ENCODE assay signal across 8 mouse cellular contexts in the genomic region with DNA sequence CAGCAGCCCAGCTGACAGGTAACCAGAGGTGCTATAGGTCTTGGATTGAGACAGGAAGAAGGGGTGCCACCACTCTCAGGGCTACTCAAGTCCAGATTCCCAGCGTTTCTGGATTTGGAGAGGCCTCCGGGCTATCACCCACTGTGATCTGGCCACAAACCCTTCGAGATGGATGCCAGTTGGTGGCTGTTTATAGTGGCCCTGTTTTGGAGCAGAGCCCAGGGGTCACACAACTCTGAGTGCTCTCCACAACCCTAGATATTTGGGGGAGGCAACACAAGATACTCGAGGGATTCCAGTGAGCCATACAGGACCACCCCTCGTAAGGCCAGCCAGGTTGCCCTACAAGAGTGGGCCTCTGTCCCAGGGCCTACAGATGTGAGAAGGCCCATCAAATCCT. TPM values are rescaled to one million over a fixed set of nuclear protein-coding genes. Genes with fewer than 3 reads are reported as not detected.
DNase-seq lines count a peak whose midpoint lies in the region; ATAC-seq and TF ChIP-seq lines count a peak whose summit lies in the region.

No protein-coding gene starts in this region.

- ATAC-seq in hindbrain, embryonic 13.5 days (ENCODE audit: low FRiP score): no peak
- no peak for ATAC-seq in midbrain, embryonic 15.5 days (replicated peaks)

- H3K36me3 ChIP-seq in kidney, adult 2 months (ENCODE audit: control insufficient read depth, insufficient read depth, low read length): no peaks in the 10 kb centered on the region
- no peaks in the 10 kb centered on the region for H3K36me3 ChIP-seq in hindbrain, embryonic 13.5 days
- no peaks in the 10 kb centered on the region for H3K36me3 ChIP-seq in midbrain, embryonic 15.5 days (replicated peaks)

- DNase-seq in kidney, adult 2 months: no peak
- DNase-seq in kidney, postnatal 10 days: no peak
- no peak for DNase-seq in frontal cortex, postnatal 25 days (ENCODE audit: low spot score in 2 of 2)
- DNase-seq in testis, postnatal 14 days (ENCODE audit: low spot score): no peak
- DNase-seq in ovary, postnatal 14 days (ENCODE audit: low spot score): no peak

- H3K9ac ChIP-seq in hindbrain, embryonic 13.5 days: peak overlapping the region; percentile 98
- H3K9ac ChIP-seq in midbrain, embryonic 15.5 days: peak overlapping the region; percentile 98

- H3K4me1 ChIP-seq in kidney, adult 2 months (ENCODE audit: control insufficient read depth, insufficient read depth, low read length): peaks cover 12% of the 10 kb centered on the region
- peaks cover 8% of the 10 kb centered on the region; the same call in 1 of the 2 replicates for H3K4me1 ChIP-seq in cortical plate, adult 2 months (ENCODE audit: control insufficient read depth, insufficient read depth, low read length)
- peaks cover 54% of the 10 kb centered on the region for H3K4me1 ChIP-seq in hindbrain, embryonic 13.5 days (replicated peaks)
- peaks cover 48% of the 10 kb centered on the region for H3K4me1 ChIP-seq in midbrain, embryonic 15.5 days

- no peak for TF ChIP-seq POLR2A in kidney, adult 2 months (IDR thresholded peaks at IDR 0.05; ENCODE audit: low read depth, low read length)
- no peak for TF ChIP-seq POLR2A in cortical plate, adult 2 months (IDR thresholded peaks at IDR 0.05; ENCODE audit: extremely low read depth, insufficient read depth, low read length)

- H3K4me3 ChIP-seq in kidney, adult 2 months (ENCODE audit: insufficient read depth, low read depth, low read length): peak overlapping the region; percentile 90; the same call in 1 of the 2 replicates
- H3K4me3 ChIP-seq in cortical plate, adult 2 months (ENCODE audit: insufficient read depth, low read length): peak overlapping the region; percentile 76
- H3K4me3 ChIP-seq in hindbrain, embryonic 13.5 days: peak overlapping the region; percentile 94
- peak overlapping the region; percentile 72 for H3K4me3 ChIP-seq in midbrain, embryonic 15.5 days

- no peaks in the 10 kb centered on the region for H3K27me3 ChIP-seq in kidney, adult 2 months (replicated peaks; ENCODE audit: control insufficient read depth, insufficient read depth, low read length)
- no peaks in the 10 kb centered on the region for H3K27me3 ChIP-seq in hindbrain, embryonic 13.5 days
- H3K27me3 ChIP-seq in midbrain, embryonic 15.5 days (replicated peaks): no peaks in the 10 kb centered on the region

- H3K4me2 ChIP-seq in hindbrain, embryonic 13.5 days: peak overlapping the region; percentile 77
- peak overlapping the region; percentile 75 for H3K4me2 ChIP-seq in midbrain, embryonic 15.5 days

- H3K9me3 ChIP-seq in hindbrain, embryonic 13.5 days: no peaks in the 10 kb centered on the region
- H3K9me3 ChIP-seq in midbrain, embryonic 15.5 days: no peaks in the 10 kb centered on the region

- TF ChIP-seq CTCF in kidney, adult 2 months (conservative IDR thresholded peaks at IDR 0.05; ENCODE audit: insufficient read depth, insufficient read length, low read depth, low read length): no peak
- no peak for TF ChIP-seq CTCF in cortical plate, adult 2 months (IDR thresholded peaks at IDR 0.05; ENCODE audit: extremely low read depth, insufficient read depth, low read length)

- no peak overlapping the region for H3K27ac ChIP-seq in kidney, adult 2 months (ENCODE audit: insufficient read depth, low read depth, low read length)
- H3K27ac ChIP-seq in cortical plate, adult 2 months (ENCODE audit: insufficient read depth, low read length): no peak overlapping the region
- H3K27ac ChIP-seq in hindbrain, embryonic 13.5 days: no peak overlapping the region
- H3K27ac ChIP-seq in midbrain, embryonic 15.5 days: no peak overlapping the region

- WGBS in kidney, adult 2 months: 34% methylated on average over 5 of the region's 5 CpGs
- 17% methylated on average over 5 of the region's 5 CpGs for WGBS in hindbrain, embryonic 13.5 days
- 16% methylated on average over 5 of the region's 5 CpGs for WGBS in midbrain, embryonic 15.5 days

RNA-seq across cellular contexts. Expression of gene Phf2, which starts 1.8 kb away (rescaled TPM):
- polyA plus RNA-seq in kidney, adult 2 months (2012; rRNA removed): 12.2 and 15.2 TPM in 2 replicates
- 17.5 and 17.7 TPM in 2 replicates for polyA plus RNA-seq in cortical plate, adult 2 months (2012; rRNA removed)
- polyA plus RNA-seq in hindbrain, embryonic 13.5 days (2015; fragmentation: Nextera tagmentation; extraction: Ambion mirVana): 9.4 and 9.6 TPM in 2 replicates
- polyA plus RNA-seq in midbrain, embryonic 15.5 days (2015; fragmentation: Nextera tagmentation; extraction: Ambion mirVana): 10.7 and 11.0 TPM in 2 replicates
